ENCODE assay signal across 10 mouse cellular contexts in genomic region chr13:75941518-75942295, GRCm38 (mm10). TPM values are rescaled to one million over a fixed set of nuclear protein-coding genes. Genes with fewer than 3 reads are reported as not detected.
A peak's percentile ranks its signal among the peaks of the same experiment; 100 is the strongest.
DNase-seq lines count a peak whose midpoint lies in the region; ATAC-seq and TF ChIP-seq lines count a peak whose summit lies in the region.
"Had no signal": no experiment of that assay in that cellular context is flagged by ENCODE, and none has a peak within 500 bp of the region (broad histone marks: within the 10 kb centered on the region; RNA-seq: fewer than 3 reads in every experiment).

No protein-coding gene starts in this region.

- H3K27ac ChIP-seq in heart, postnatal 0 days (ENCODE audit: low read depth), result no peak overlapping the region
- H3K27ac ChIP-seq in cortical plate, adult 2 months (ENCODE audit: insufficient read depth, low read length), result no peak overlapping the region
- H3K27ac ChIP-seq in hindbrain, embryonic 11.5 days (ENCODE audit: low read depth, low read length), result no peak overlapping the region
- H3K27ac ChIP-seq in midbrain, embryonic 13.5 days, result peak overlapping the region; percentile 53; the same call in 1 of the 2 replicates

- H3K4me1 ChIP-seq in heart, postnatal 0 days (ENCODE audit: control insufficient read depth, insufficient read depth), result peaks cover 12% of the 10 kb centered on the region
- H3K4me1 ChIP-seq in cortical plate, adult 2 months (ENCODE audit: control insufficient read depth, insufficient read depth, low read length), result no peaks in the 10 kb centered on the region; the same call in 1 of the 2 replicates
- no peaks in the 10 kb centered on the region for H3K4me1 ChIP-seq in hindbrain, embryonic 11.5 days (replicated peaks; ENCODE audit: control insufficient read depth, insufficient read depth, low read length)
- peaks cover 18% of the 10 kb centered on the region for H3K4me1 ChIP-seq in midbrain, embryonic 13.5 days (replicated peaks)

- H3K9me3 ChIP-seq in heart, postnatal 0 days (replicated peaks; ENCODE audit: control insufficient read depth, low read length), result no peaks in the 10 kb centered on the region
- no peaks in the 10 kb centered on the region for H3K9me3 ChIP-seq in hindbrain, embryonic 11.5 days (ENCODE audit: control insufficient read depth, low read length)
- H3K9me3 ChIP-seq in midbrain, embryonic 13.5 days, result no peaks in the 10 kb centered on the region

- H3K9ac ChIP-seq in heart, postnatal 0 days (replicated peaks; ENCODE audit: low read depth, low read length), result no peak overlapping the region
- H3K9ac ChIP-seq in hindbrain, embryonic 11.5 days (ENCODE audit: low read depth, low read length), result no peak overlapping the region
- peak overlapping the region; percentile 11; the same call in 1 of the 2 replicates for H3K9ac ChIP-seq in midbrain, embryonic 13.5 days (replicated peaks)

- TF ChIP-seq EP300 in heart, postnatal 0 days (IDR thresholded peaks at IDR 0.05; ENCODE audit: low read depth), result no peak

- H3K4me3 ChIP-seq in heart, postnatal 0 days (ENCODE audit: low read depth, low read length), result no peak overlapping the region
- H3K4me3 ChIP-seq in cortical plate, adult 2 months (ENCODE audit: insufficient read depth, low read length), result 0 out of 2 replicates have a peak overlapping the region, but pooled peaks have one; percentile 11
- peak overlapping the region; percentile 4; the same call in 1 of the 2 replicates for H3K4me3 ChIP-seq in hindbrain, embryonic 11.5 days (ENCODE audit: low read depth, low read length)
- H3K4me3 ChIP-seq in midbrain, embryonic 13.5 days (replicated peaks), result peak overlapping the region; percentile 26

- ATAC-seq in heart, postnatal 0 days (ENCODE audit: insufficient read depth, low read depth), result no peak
- ATAC-seq in hindbrain, embryonic 11.5 days (ENCODE audit: low FRiP score), result no peak
- no peak for ATAC-seq in midbrain, embryonic 13.5 days
- no peak for ATAC-seq in erythroblast, adult 5-6 weeks (replicated peaks; ENCODE audit: low FRiP score, poor library complexity, severe bottlenecking)
- no peak for ATAC-seq in megakaryocyte-erythroid progenitor cell, adult 5-6 weeks (replicated peaks; ENCODE audit: low FRiP score, low TSS enrichment, poor library complexity, severe bottlenecking)

- TF ChIP-seq POLR2A in cortical plate, adult 2 months (IDR thresholded peaks at IDR 0.05; ENCODE audit: extremely low read depth, insufficient read depth, low read length), result no peak

- no peaks in the 10 kb centered on the region for H3K27me3 ChIP-seq in heart, postnatal 0 days (ENCODE audit: control insufficient read depth, insufficient read depth, low read length)
- H3K27me3 ChIP-seq in hindbrain, embryonic 11.5 days (ENCODE audit: control insufficient read depth, insufficient read depth, low read length), result no peaks in the 10 kb centered on the region
- no peaks in the 10 kb centered on the region for H3K27me3 ChIP-seq in midbrain, embryonic 13.5 days

- no peak for DNase-seq in heart, postnatal 0 days (ENCODE audit: low spot score)
- DNase-seq in heart, postnatal 4 days, result no peak
- DNase-seq in hindbrain, embryonic 11.5 days (ENCODE audit: low spot score), result peak; percentile 35
- DNase-seq in kidney, adult 9 months, result no peak
- DNase-seq: gastrocnemius, postnatal 10 days; thymus, postnatal 14 days had no signal

- peaks cover 22% of the 10 kb centered on the region for H3K36me3 ChIP-seq in heart, postnatal 0 days (replicated peaks; ENCODE audit: control insufficient read depth, insufficient read depth, low read length)
- H3K36me3 ChIP-seq in hindbrain, embryonic 11.5 days (ENCODE audit: control insufficient read depth, insufficient read depth, low read length), result peaks cover 5% of the 10 kb centered on the region
- H3K36me3 ChIP-seq in midbrain, embryonic 13.5 days, result peaks cover 20% of the 10 kb centered on the region

- peak overlapping the region; percentile 30; the same call in 1 of the 2 replicates for H3K4me2 ChIP-seq in heart, postnatal 0 days (ENCODE audit: low read depth, low read length)
- peak overlapping the region; percentile 12; the same call in 1 of the 2 replicates for H3K4me2 ChIP-seq in hindbrain, embryonic 11.5 days (replicated peaks; ENCODE audit: low read depth, low read length)
- H3K4me2 ChIP-seq in midbrain, embryonic 13.5 days (replicated peaks), result peak overlapping the region; percentile 47

- 92% methylated on average over 5 of the region's 5 CpGs for WGBS in heart, postnatal 0 days
- 64% methylated on average over 5 of the region's 5 CpGs for WGBS in hindbrain, embryonic 11.5 days
- WGBS in midbrain, embryonic 13.5 days, result 53% methylated on average over 5 of the region's 5 CpGs

- no peak for TF ChIP-seq CTCF in heart, postnatal 0 days (IDR thresholded peaks at IDR 0.05; ENCODE audit: low read depth)
- no peak for TF ChIP-seq CTCF in cortical plate, adult 2 months (IDR thresholded peaks at IDR 0.05; ENCODE audit: extremely low read depth, insufficient read depth, low read length)

RNA-seq across cellular contexts. Expression of gene Rhobtb3, which starts 2.0 kb away (rescaled TPM):
- 27.1 and 29.8 TPM in 2 replicates for total RNA-seq in heart, postnatal 0 days (2014; rRNA removed; ENCODE audit: low replicate concordance)
- 12.9 and 13.7 TPM in 2 replicates for polyA plus RNA-seq in heart, postnatal 0 days (2015; fragmentation: Nextera tagmentation; extraction: Ambion mirVana)
- 10 to 100 TPM; 27.1 to 29.5 TPM for total RNA-seq in heart, postnatal 4 days (2021)
- 11.1 and 13.0 TPM in 2 replicates for polyA plus RNA-seq in cortical plate, adult 2 months (2012; rRNA removed)
- 55.2 and 64.5 TPM in 2 replicates for polyA plus RNA-seq in hindbrain, embryonic 11.5 days (2014; fragmentation: Nextera tagmentation; extraction: Ambion mirVana)
- polyA plus RNA-seq in midbrain, embryonic 13.5 days (2015; fragmentation: Nextera tagmentation; extraction: Ambion mirVana), result 31.5 and 32.9 TPM in 2 replicates
- total RNA-seq in erythroblast, adult 5-6 weeks (2015; ENCODE audit: low replicate concordance), result 0.63 and 0.96 TPM in 2 replicates
- 0.28 and 1.4 TPM in 2 replicates for total RNA-seq in erythroblast, adult 5-6 weeks (2017; ENCODE audit: low replicate concordance)
- 5.3 and 5.4 TPM in 2 replicates for total RNA-seq in megakaryocyte-erythroid progenitor cell, adult 5-6 weeks (2014; fragmentation: Nextera tagmentation)
- 4.3 and 16.0 TPM in 2 replicates for total RNA-seq in megakaryocyte-erythroid progenitor cell, adult 5-6 weeks (2017)

RNA-seq across cellular contexts. Expression of gene Spata9, which starts 25.2 kb away (rescaled TPM):
- total RNA-seq in heart, postnatal 0 days (2014; rRNA removed; ENCODE audit: low replicate concordance), result not detected in 2 replicates
- polyA plus RNA-seq in heart, postnatal 0 days (2015; fragmentation: Nextera tagmentation; extraction: Ambion mirVana), result 0.22 and 0.52 TPM in 2 replicates
- total RNA-seq in heart, postnatal 4 days (2021), result under 1 TPM in 1 of 2 experiments, not detected in 1; 0.29 TPM
- polyA plus RNA-seq in cortical plate, adult 2 months (2012; rRNA removed), result 0.23 and 0.26 TPM in 2 replicates
- 0.97 and 1.0 TPM in 2 replicates for polyA plus RNA-seq in hindbrain, embryonic 11.5 days (2014; fragmentation: Nextera tagmentation; extraction: Ambion mirVana)
- 1.9 and 2.8 TPM in 2 replicates for polyA plus RNA-seq in midbrain, embryonic 13.5 days (2015; fragmentation: Nextera tagmentation; extraction: Ambion mirVana)
- total RNA-seq in erythroblast, adult 5-6 weeks (2015; ENCODE audit: low replicate concordance), result not detected in 2 replicates
- total RNA-seq in erythroblast, adult 5-6 weeks (2017; ENCODE audit: low replicate concordance), result not detected in 2 replicates
- 0.98 TPM in 1 of 2 replicates, not detected in the other for total RNA-seq in megakaryocyte-erythroid progenitor cell, adult 5-6 weeks (2014; fragmentation: Nextera tagmentation)
- total RNA-seq in megakaryocyte-erythroid progenitor cell, adult 5-6 weeks (2017), result not detected in 2 replicates
- total RNA-seq: gastrocnemius, postnatal 10 days had no signal
